8 mouse cellular contexts compared by ENCODE assay signal in genomic region chr6:71757039-71757894, GRCm38 (mm10). TPM values are rescaled to one million over a fixed set of nuclear protein-coding genes. Genes with fewer than 3 reads are reported as not detected.
DNase-seq lines count a peak whose midpoint lies in the region; ATAC-seq and TF ChIP-seq lines count a peak whose summit lies in the region.

No protein-coding gene starts in this region.

- peak overlapping the region; percentile 55 for H3K27ac ChIP-seq in forebrain, embryonic 15.5 days (replicated peaks)
- peak overlapping the region; percentile 83 for H3K27ac ChIP-seq in heart, postnatal 0 days (ENCODE audit: low read depth)
- no peak overlapping the region for H3K27ac ChIP-seq in limb, embryonic 11.5 days (replicated peaks; ENCODE audit: low read depth, low read length)
- H3K27ac ChIP-seq in midbrain, embryonic 16.5 days (ENCODE audit: low read length) = peak overlapping the region; percentile 19

- TF ChIP-seq CTCF in C2C12 (IDR thresholded peaks at IDR 0.05; ENCODE audit: control insufficient read depth, insufficient read depth, insufficient read length) = no peak
- TF ChIP-seq CTCF in heart, postnatal 0 days (IDR thresholded peaks at IDR 0.05; ENCODE audit: low read depth) = no peak

- TF ChIP-seq EP300 in heart, postnatal 0 days (IDR thresholded peaks at IDR 0.05; ENCODE audit: low read depth) = no peak

- H3ac ChIP-seq in C2C12 (ENCODE audit: control insufficient read depth, insufficient read length, low read depth) = no peak overlapping the region

- H3K4me3 ChIP-seq in C2C12 (ENCODE audit: insufficient read depth, poor library complexity, severe bottlenecking) = no peak overlapping the region
- H3K4me3 ChIP-seq in forebrain, embryonic 15.5 days = no peak overlapping the region
- H3K4me3 ChIP-seq in heart, postnatal 0 days (ENCODE audit: low read depth, low read length) = peak overlapping the region; percentile 9; the same call in 1 of the 2 replicates
- H3K4me3 ChIP-seq in limb, embryonic 11.5 days (ENCODE audit: low read depth, low read length) = no peak overlapping the region
- no peak overlapping the region for H3K4me3 ChIP-seq in midbrain, embryonic 16.5 days (ENCODE audit: low read depth, low read length)

- H3K9me3 ChIP-seq in forebrain, embryonic 15.5 days = no peaks in the 10 kb centered on the region
- no peaks in the 10 kb centered on the region for H3K9me3 ChIP-seq in heart, postnatal 0 days (replicated peaks; ENCODE audit: control insufficient read depth, low read length)
- H3K9me3 ChIP-seq in limb, embryonic 11.5 days (ENCODE audit: control insufficient read depth, low read length) = no peaks in the 10 kb centered on the region
- no peaks in the 10 kb centered on the region for H3K9me3 ChIP-seq in midbrain, embryonic 16.5 days (replicated peaks; ENCODE audit: control insufficient read depth, low read length, poor library complexity, severe bottlenecking)

- ATAC-seq in forebrain, embryonic 15.5 days (replicated peaks) = peak; percentile 72
- peak; percentile 88 for ATAC-seq in heart, postnatal 0 days (ENCODE audit: insufficient read depth, low read depth)
- peak; percentile 91 for ATAC-seq in limb, embryonic 11.5 days (ENCODE audit: insufficient number of reproducible peaks, low FRiP score, low TSS enrichment, low read depth)
- ATAC-seq in midbrain, embryonic 16.5 days = peak; percentile 76
- no peak for ATAC-seq in inflammation-experienced regulatory T-cells, adult 6 months

- H3K79me2 ChIP-seq in C2C12 (ENCODE audit: control insufficient read depth, insufficient read depth) = no peaks in the 10 kb centered on the region

- no peak overlapping the region for H3K4me2 ChIP-seq in forebrain, embryonic 15.5 days (replicated peaks)
- H3K4me2 ChIP-seq in heart, postnatal 0 days (ENCODE audit: low read depth, low read length) = peak overlapping the region; percentile 43
- H3K4me2 ChIP-seq in limb, embryonic 11.5 days (ENCODE audit: low read depth, severe bottlenecking) = no peak overlapping the region; the same call in 1 of the 2 replicates
- H3K4me2 ChIP-seq in midbrain, embryonic 16.5 days (ENCODE audit: low read length) = no peak overlapping the region

- H3K27me3 ChIP-seq in C2C12 (ENCODE audit: control insufficient read depth, insufficient read depth, insufficient read length) = no peaks in the 10 kb centered on the region
- no peaks in the 10 kb centered on the region for H3K27me3 ChIP-seq in forebrain, embryonic 15.5 days
- no peaks in the 10 kb centered on the region for H3K27me3 ChIP-seq in heart, postnatal 0 days (ENCODE audit: control insufficient read depth, insufficient read depth, low read length)
- H3K27me3 ChIP-seq in limb, embryonic 11.5 days (ENCODE audit: control insufficient read depth, insufficient read depth, low read length) = no peaks in the 10 kb centered on the region
- H3K27me3 ChIP-seq in midbrain, embryonic 16.5 days (ENCODE audit: control insufficient read depth, insufficient read depth, low read depth, low read length) = no peaks in the 10 kb centered on the region

- WGBS in forebrain, embryonic 15.5 days = 54% methylated on average over 10 of the region's 10 CpGs
- WGBS in heart, postnatal 0 days = 34% methylated on average over 10 of the region's 10 CpGs
- WGBS in limb, embryonic 11.5 days = 46% methylated on average over 10 of the region's 10 CpGs
- WGBS in midbrain, embryonic 16.5 days = 51% methylated on average over 10 of the region's 10 CpGs

- no peaks in the 10 kb centered on the region for H3K79me3 ChIP-seq in C2C12 (ENCODE audit: low read depth)

- DNase-seq in adrenal gland, adult 2 months = peak; percentile 57
- peak; percentile 59 for DNase-seq in heart, postnatal 0 days (ENCODE audit: low spot score)
- peak; percentile 60 for DNase-seq in limb, embryonic 11.5 days (ENCODE audit: low spot score)
- DNase-seq in thymus, postnatal 10 days (ENCODE audit: low spot score in 2 of 2) = peak; percentile 86 to 93

- peaks cover 26% of the 10 kb centered on the region for H3K4me1 ChIP-seq in forebrain, embryonic 15.5 days
- peaks cover 27% of the 10 kb centered on the region; the same call in 1 of the 2 replicates for H3K4me1 ChIP-seq in heart, postnatal 0 days (ENCODE audit: control insufficient read depth, insufficient read depth)
- H3K4me1 ChIP-seq in limb, embryonic 11.5 days (ENCODE audit: control insufficient read depth, insufficient read depth, low read length) = no peaks in the 10 kb centered on the region
- H3K4me1 ChIP-seq in midbrain, embryonic 16.5 days (ENCODE audit: control insufficient read depth, insufficient read depth, low read length) = peaks cover 9% of the 10 kb centered on the region

- H3K9ac ChIP-seq in forebrain, embryonic 15.5 days (replicated peaks) = no peak overlapping the region
- no peak overlapping the region; the same call in 1 of the 2 replicates for H3K9ac ChIP-seq in heart, postnatal 0 days (replicated peaks; ENCODE audit: low read depth, low read length)
- H3K9ac ChIP-seq in limb, embryonic 11.5 days (ENCODE audit: low read length) = no peak overlapping the region
- H3K9ac ChIP-seq in midbrain, embryonic 16.5 days (ENCODE audit: low read depth, low read length) = no peak overlapping the region

- no peaks in the 10 kb centered on the region for H3K36me3 ChIP-seq in C2C12 (ENCODE audit: control insufficient read depth, insufficient read depth)
- peaks cover 22% of the 10 kb centered on the region for H3K36me3 ChIP-seq in forebrain, embryonic 15.5 days
- peaks cover 6% of the 10 kb centered on the region; the same call in 1 of the 2 replicates for H3K36me3 ChIP-seq in heart, postnatal 0 days (replicated peaks; ENCODE audit: control insufficient read depth, insufficient read depth, low read length)
- no peaks in the 10 kb centered on the region for H3K36me3 ChIP-seq in limb, embryonic 11.5 days (ENCODE audit: control insufficient read depth, insufficient read depth, low read length)
- peaks cover 13% of the 10 kb centered on the region for H3K36me3 ChIP-seq in midbrain, embryonic 16.5 days (ENCODE audit: control insufficient read depth, insufficient read depth, low read length)

TF ChIP-seq in C2C12, 6 proteins besides CTCF, POLR2A, EP300 and RAD21:
- TF ChIP-seq MAX (IDR thresholded peaks at IDR 0.05) (no peak), MYOD1 (IDR thresholded peaks at IDR 0.05; ENCODE audit: control insufficient read depth, insufficient read length, low read depth) (peak; percentile 90), MYOG (IDR thresholded peaks at IDR 0.05; ENCODE audit: control insufficient read depth, extremely low read depth, insufficient read length) (no peak), USF1 (IDR thresholded peaks at IDR 0.05; ENCODE audit: low read depth) (peak; percentile 8)

RNA-seq across cellular contexts. Expression of gene Reep1, which starts 49.9 kb away (rescaled TPM):
- 0.14 TPM for polyA plus RNA-seq in C2C12 (2012; fragmentation: generic; extraction: Trizol)
- total RNA-seq in adrenal gland, adult 2 months (2021) = 1 to 10 TPM; 5.4 to 5.8 TPM
- 2.8 and 3.7 TPM in 2 replicates for polyA plus RNA-seq in adrenal gland, adult 2 months (2012; rRNA removed)
- polyA plus RNA-seq in forebrain, embryonic 15.5 days (2015; fragmentation: Nextera tagmentation; extraction: Ambion mirVana) = 182 and 188 TPM in 2 replicates
- 16.8 and 32.1 TPM in 2 replicates for total RNA-seq in heart, postnatal 0 days (2014; rRNA removed; ENCODE audit: low replicate concordance)
- 11.4 and 12.2 TPM in 2 replicates for polyA plus RNA-seq in heart, postnatal 0 days (2015; fragmentation: Nextera tagmentation; extraction: Ambion mirVana)
- 8.1 and 8.9 TPM in 2 replicates for polyA plus RNA-seq in limb, embryonic 11.5 days (2014; fragmentation: Nextera tagmentation; extraction: Ambion mirVana)
- polyA plus RNA-seq in midbrain, embryonic 16.5 days (2015; fragmentation: Nextera tagmentation; extraction: Ambion mirVana) = 331 and 350 TPM in 2 replicates
- polyA plus RNA-seq in inflammation-experienced regulatory T-cells, adult 6 months (2017; shearing (Covaris generic)) = under 1 TPM in 2 of 3 experiments, not detected in 1; 0.55 to 0.59 TPM

Comparison
In these comparisons a context has a peak if more than half of its experiments do, and no peak if none do; other contexts are left out.
1. RNA of gene Reep1, which starts 49.9 kb away (polyA plus RNA-seq): 331 to 350 TPM in midbrain, embryonic 16.5 days and 182 to 188 TPM in forebrain, embryonic 15.5 days; 11.4 to 12.2 TPM in heart, postnatal 0 days, 8.1 to 8.9 TPM in limb, embryonic 11.5 days, 2.8 to 3.7 TPM in adrenal gland, adult 2 months, 0.55 to 0.59 TPM in inflammation-experienced regulatory T-cells, adult 6 months and 0.14 TPM in C2C12 (single experiment); every median in the first group is over 10 times any median in the second.
2. Peak in every context shown above with its lines, with median percentiles within 50 percentile points of each other: DNase-seq.